Comparison of ENCODE assay signal across 1 mouse cellular context in the genomic region with DNA sequence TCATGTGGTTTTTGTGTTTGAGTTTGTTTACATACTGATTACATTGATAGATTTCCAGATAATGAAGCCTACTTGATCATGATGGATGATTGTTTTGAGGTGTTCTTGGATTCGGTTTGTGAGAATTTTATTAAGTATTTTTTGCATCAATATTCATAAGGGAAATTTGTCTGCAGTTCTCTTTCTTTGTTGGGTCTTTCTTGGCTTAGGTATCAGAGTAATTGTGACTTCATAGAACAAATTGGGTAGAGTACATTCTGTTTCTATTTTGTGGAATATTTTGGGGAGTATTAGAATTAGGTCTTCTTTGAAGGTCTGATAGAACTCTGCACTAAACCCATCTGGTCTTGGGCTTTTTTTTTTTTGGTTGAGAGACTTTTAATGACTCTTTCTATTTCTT. TPM values are rescaled to one million over a fixed set of nuclear protein-coding genes. Genes with fewer than 3 reads are reported as not detected.
"Had no signal": no experiment of that assay in that cellular context is flagged by ENCODE, and none has a peak within 500 bp of the region (broad histone marks: within the 10 kb centered on the region; RNA-seq: fewer than 3 reads in every experiment).

A gene (plus strand): TSS at position 301 of the 400 bp plus-strand sequence.

RNA-seq across cellular contexts. Expression of the gene that starts here (rescaled TPM):
- polyA plus RNA-seq: inflammation-experienced regulatory T-cells, adult 6 months had no signal
